In genomic region chr10:14789969-14790368, GRCm38 (mm10) we compare ENCODE assay signal across 23 mouse cellular contexts.
DNase-seq lines count a peak whose midpoint lies in the region; ATAC-seq lines count a peak whose summit lies in the region.
"Had no signal": no experiment of that assay in that cellular context is flagged by ENCODE, and none has a peak within 500 bp of the region (broad histone marks: within the 10 kb centered on the region; RNA-seq: fewer than 3 reads in every experiment).

No protein-coding gene starts in this region.

- H3K36me3 ChIP-seq in forebrain, embryonic 14.5 days (ENCODE audit: control insufficient read depth, insufficient read depth, low read length), result no peaks in the 10 kb centered on the region
- H3K36me3 ChIP-seq in forebrain, embryonic 10.5 days (replicated peaks), result no peaks in the 10 kb centered on the region
- H3K36me3 ChIP-seq in midbrain, embryonic 14.5 days (ENCODE audit: control insufficient read depth, insufficient read depth, low read length), result no peaks in the 10 kb centered on the region
- no peaks in the 10 kb centered on the region for H3K36me3 ChIP-seq in midbrain, embryonic 15.5 days (replicated peaks)
- no peaks in the 10 kb centered on the region for H3K36me3 ChIP-seq in hindbrain, embryonic 15.5 days
- H3K36me3 ChIP-seq in intestine, embryonic 16.5 days (ENCODE audit: control insufficient read depth, insufficient read depth, low read length), result no peaks in the 10 kb centered on the region
- H3K36me3 ChIP-seq: embryonic facial prominence, embryonic 12.5 days; limb, embryonic 12.5 days; liver, embryonic 15.5 days had no signal

- no peaks in the 10 kb centered on the region for H3K4me1 ChIP-seq in forebrain, embryonic 14.5 days (ENCODE audit: control insufficient read depth, insufficient read depth, low read length)
- no peaks in the 10 kb centered on the region for H3K4me1 ChIP-seq in forebrain, embryonic 10.5 days
- no peaks in the 10 kb centered on the region for H3K4me1 ChIP-seq in midbrain, embryonic 14.5 days (ENCODE audit: control insufficient read depth, insufficient read depth, low read length)
- no peaks in the 10 kb centered on the region for H3K4me1 ChIP-seq in midbrain, embryonic 15.5 days
- H3K4me1 ChIP-seq in hindbrain, embryonic 15.5 days (replicated peaks), result 0 out of 2 replicates have a peak, but pooled peaks cover 4% of the 10 kb centered on the region
- no peaks in the 10 kb centered on the region for H3K4me1 ChIP-seq in intestine, embryonic 16.5 days (ENCODE audit: control insufficient read depth, insufficient read depth, low read length)
- H3K4me1 ChIP-seq: embryonic facial prominence, embryonic 12.5 days; limb, embryonic 12.5 days; liver, embryonic 15.5 days had no signal

- no peak overlapping the region for H3K9ac ChIP-seq in forebrain, embryonic 14.5 days (ENCODE audit: low read length)
- no peak overlapping the region for H3K9ac ChIP-seq in midbrain, embryonic 14.5 days (replicated peaks; ENCODE audit: low read length)
- no peak overlapping the region for H3K9ac ChIP-seq in midbrain, embryonic 15.5 days
- no peak overlapping the region for H3K9ac ChIP-seq in hindbrain, embryonic 15.5 days
- no peak overlapping the region for H3K9ac ChIP-seq in intestine, embryonic 16.5 days (ENCODE audit: low read depth, low read length)
- H3K9ac ChIP-seq: embryonic facial prominence, embryonic 12.5 days; forebrain, postnatal 0 days; limb, embryonic 12.5 days; liver, embryonic 15.5 days; lung, embryonic 14.5 days had no signal

- DNase-seq in forebrain, embryonic 14.5 days (ENCODE audit: low spot score), result peak; percentile 6
- no peak for DNase-seq in forebrain, embryonic 10.5 days (ENCODE audit: extremely low spot score, low spot score)
- DNase-seq in midbrain, embryonic 14.5 days, result peak; percentile 19
- DNase-seq in retina, postnatal 1 day, result peak; percentile 2
- DNase-seq: adrenal gland, postnatal 25 days; B cell, adult 2 months; cerebellum, adult 9-10 months; forebrain, postnatal 0 days; gastrocnemius, postnatal 10 days; heart, postnatal 14 days; kidney, adult 9 months; kidney, postnatal 10 days; layer of hippocampus, adult 9-11 months; lung, embryonic 14.5 days; lung, postnatal 14 days; thymus, postnatal 4 days had no signal

- H3K27ac ChIP-seq in forebrain, embryonic 14.5 days (ENCODE audit: low read depth, low read length), result no peak overlapping the region
- H3K27ac ChIP-seq in forebrain, embryonic 10.5 days, result no peak overlapping the region
- no peak overlapping the region for H3K27ac ChIP-seq in midbrain, embryonic 14.5 days (replicated peaks; ENCODE audit: low read depth, low read length)
- H3K27ac ChIP-seq in midbrain, embryonic 15.5 days, result no peak overlapping the region
- H3K27ac ChIP-seq in hindbrain, embryonic 15.5 days (replicated peaks), result no peak overlapping the region
- no peak overlapping the region for H3K27ac ChIP-seq in intestine, embryonic 16.5 days (ENCODE audit: low read length)
- H3K27ac ChIP-seq: embryonic facial prominence, embryonic 12.5 days; limb, embryonic 12.5 days; liver, embryonic 15.5 days had no signal

- H3K4me2 ChIP-seq in forebrain, embryonic 14.5 days (ENCODE audit: low read length), result no peak overlapping the region
- H3K4me2 ChIP-seq in midbrain, embryonic 14.5 days (ENCODE audit: low read length), result no peak overlapping the region
- H3K4me2 ChIP-seq in midbrain, embryonic 15.5 days, result no peak overlapping the region
- no peak overlapping the region for H3K4me2 ChIP-seq in hindbrain, embryonic 15.5 days
- H3K4me2 ChIP-seq in intestine, embryonic 16.5 days (ENCODE audit: low read depth, low read length), result no peak overlapping the region
- H3K4me2 ChIP-seq: embryonic facial prominence, embryonic 12.5 days; limb, embryonic 12.5 days; liver, embryonic 15.5 days; lung, embryonic 14.5 days had no signal

- ATAC-seq in forebrain, embryonic 14.5 days, result no peak
- peak; percentile 36; the same call in 1 of the 2 replicates for ATAC-seq in midbrain, embryonic 14.5 days (ENCODE audit: low FRiP score, low TSS enrichment)
- ATAC-seq in midbrain, embryonic 15.5 days (replicated peaks), result no peak
- peak; percentile 48; the same call in 1 of the 2 replicates for ATAC-seq in hindbrain, embryonic 15.5 days (ENCODE audit: low FRiP score, low read depth)
- no peak for ATAC-seq in intestine, embryonic 16.5 days
- ATAC-seq: forebrain, postnatal 0 days; intestine, postnatal 0 days had no signal

- no peaks in the 10 kb centered on the region for H3K9me3 ChIP-seq in forebrain, embryonic 14.5 days (replicated peaks; ENCODE audit: control insufficient read depth, low read length)
- no peaks in the 10 kb centered on the region for H3K9me3 ChIP-seq in forebrain, embryonic 10.5 days
- no peaks in the 10 kb centered on the region for H3K9me3 ChIP-seq in midbrain, embryonic 14.5 days (ENCODE audit: control insufficient read depth, low read length)
- H3K9me3 ChIP-seq in midbrain, embryonic 15.5 days, result no peaks in the 10 kb centered on the region
- H3K9me3 ChIP-seq in hindbrain, embryonic 15.5 days, result no peaks in the 10 kb centered on the region
- no peaks in the 10 kb centered on the region for H3K9me3 ChIP-seq in intestine, embryonic 16.5 days (ENCODE audit: control insufficient read depth, low read length)
- H3K9me3 ChIP-seq: embryonic facial prominence, embryonic 12.5 days; limb, embryonic 12.5 days; liver, embryonic 15.5 days had no signal

- H3K4me3 ChIP-seq in forebrain, embryonic 14.5 days (ENCODE audit: low read depth, low read length), result no peak overlapping the region
- no peak overlapping the region for H3K4me3 ChIP-seq in forebrain, embryonic 10.5 days
- no peak overlapping the region for H3K4me3 ChIP-seq in midbrain, embryonic 14.5 days (replicated peaks; ENCODE audit: low read depth, low read length)
- no peak overlapping the region for H3K4me3 ChIP-seq in midbrain, embryonic 15.5 days
- no peak overlapping the region for H3K4me3 ChIP-seq in hindbrain, embryonic 15.5 days
- no peak overlapping the region for H3K4me3 ChIP-seq in intestine, embryonic 16.5 days (ENCODE audit: low read length)
- H3K4me3 ChIP-seq: embryonic facial prominence, embryonic 12.5 days; limb, embryonic 12.5 days; liver, embryonic 15.5 days had no signal

- no peaks in the 10 kb centered on the region for H3K27me3 ChIP-seq in forebrain, embryonic 14.5 days (replicated peaks; ENCODE audit: control insufficient read depth, insufficient read depth, low read length)
- H3K27me3 ChIP-seq in forebrain, embryonic 10.5 days (ENCODE audit: poor library complexity, severe bottlenecking), result no peaks in the 10 kb centered on the region
- no peaks in the 10 kb centered on the region for H3K27me3 ChIP-seq in midbrain, embryonic 14.5 days (ENCODE audit: control insufficient read depth, insufficient read depth, low read length)
- no peaks in the 10 kb centered on the region for H3K27me3 ChIP-seq in midbrain, embryonic 15.5 days (replicated peaks)
- no peaks in the 10 kb centered on the region for H3K27me3 ChIP-seq in hindbrain, embryonic 15.5 days
- no peaks in the 10 kb centered on the region for H3K27me3 ChIP-seq in intestine, embryonic 16.5 days (replicated peaks; ENCODE audit: control insufficient read depth, insufficient read depth, low read length)
- H3K27me3 ChIP-seq: embryonic facial prominence, embryonic 12.5 days; limb, embryonic 12.5 days; liver, embryonic 15.5 days had no signal

- 60% methylated on average over 2 of the region's 2 CpGs for WGBS in forebrain, embryonic 14.5 days
- whole genome bisulfite sequencing in forebrain, embryonic 10.5 days, result 82% methylated on average over 2 of the region's 2 CpGs
- 63% methylated on average over 2 of the region's 2 CpGs for whole genome bisulfite sequencing in midbrain, embryonic 14.5 days
- WGBS in midbrain, embryonic 15.5 days, result 53% methylated on average over 2 of the region's 2 CpGs
- 52% methylated on average over 2 of the region's 2 CpGs for WGBS in hindbrain, embryonic 15.5 days
- 67% methylated on average over 2 of the region's 2 CpGs for WGBS in intestine, embryonic 16.5 days

Comparison
In these comparisons a context has a peak if more than half of its experiments do, and no peak if none do; other contexts are left out.
1. ATAC-seq: peak in midbrain, embryonic 14.5 days (single experiment) and hindbrain, embryonic 15.5 days (single experiment); none in forebrain, embryonic 14.5 days (single experiment), midbrain, embryonic 15.5 days (single experiment) and intestine, embryonic 16.5 days (single experiment).